Mouse (Mus musculus) neural tube, embryonic 11.5 days (tissue): ENCODE measurements around the gene Pex10. TPM values are rescaled to one million over a fixed set of nuclear protein-coding genes. Genes with fewer than 3 reads are reported as not detected.

Experiments
- ATAC-seq: fragments of 200-750 bp; cut with Nextera tagmentation; 2 replicates; pipeline ENCODE4 v1.8.0; 2017; ENCODE audit warnings: moderate number of reproducible peaks, mild to moderate bottlenecking, moderate TSS enrichment, moderate library complexity; ENCODE audit not compliant: insufficient read depth, low FRiP score, low TSS enrichment
- DNase-seq: peaks from one replicate; pipeline ENCODE4 v3.0.0-alpha.2; 2015; ENCODE audit warnings: low spot score
- H3K27ac ChIP-seq: fragments of 300-500 bp; sonication (generic); 2 replicates; pipeline ENCODE4 v1.5.1; 2014; ENCODE audit warnings: low read depth, mild to moderate bottlenecking, low read length
- H3K27me3 ChIP-seq: fragments of 300-500 bp; sonication (generic); 2 replicates; pipeline ENCODE4 v1.6.1; 2014; ENCODE audit warnings: mild to moderate bottlenecking, low read length, mixed read lengths; ENCODE audit not compliant: control insufficient read depth, insufficient read depth
- H3K36me3 ChIP-seq: fragments of 300-500 bp; sonication (generic); 2 replicates; pipeline ENCODE4 v1.6.1; 2014; ENCODE audit warnings: mild to moderate bottlenecking, low read length, moderate library complexity, mixed read lengths; ENCODE audit not compliant: control insufficient read depth, insufficient read depth
- H3K4me1 ChIP-seq: fragments of 300-500 bp; sonication (generic); 2 replicates; pipeline ENCODE4 v1.6.1; 2014; ENCODE audit warnings: low read length, mixed read lengths; ENCODE audit not compliant: control insufficient read depth, insufficient read depth
- H3K4me2 ChIP-seq: fragments of 300-500 bp; sonication (generic); 2 replicates; pipeline ENCODE4 v1.6.1; 2014; ENCODE audit warnings: low read depth, mild to moderate bottlenecking, moderate library complexity
- H3K4me3 ChIP-seq: fragments of 300-500 bp; sonication (generic); 2 replicates; pipeline ENCODE4 v1.5.1; 2014; ENCODE audit warnings: low read depth, low read length
- H3K9ac ChIP-seq: fragments of 300-500 bp; sonication (generic); 2 replicates; pipeline ENCODE4 v1.6.1; 2014; ENCODE audit warnings: mild to moderate bottlenecking, low read length
- H3K9me3 ChIP-seq: fragments of 300-500 bp; sonication (generic); 2 replicates; pipeline ENCODE4 v1.6.1; 2016; ENCODE audit warnings: low read length; ENCODE audit not compliant: control insufficient read depth
- WGBS: fragments of 180-500 bp; shearing (Covaris S2); extraction: QIAGEN DNeasy Blood & Tissue Kit; methylation state at CpG from one replicate; pipeline ENCODE4 v1.1.7; 2014; 5-methylcytosine and 5-hydroxymethylcytosine counted together
- polyA plus RNA-seq: library from polyadenylated mRNA; unstranded; fragments of >200 nt; fragmentation: Nextera tagmentation; extraction: Ambion mirVana; gene quantifications from 2 replicates; pipeline ENCODE4 v1.2.1, GENCODE M21; 2014

Gene Pex10
- polyA plus RNA-seq, 1 experiment from 2014 or later: 8.3 TPM

- Histone ChIP-seq H3K36me3 (no peaks in the 10 kb centered on the region), H3K9ac (no peak overlapping the region), H3K27ac (no peak overlapping the region), H3K4me2 (no peak overlapping the region), H3K4me3 (no peak overlapping the region), H3K27me3 (no peaks in the 10 kb centered on the region), H3K4me1 (peaks cover 3% of the 10 kb centered on the region), H3K9me3 (no peaks in the 10 kb centered on the region)
- 81% methylated on average over 11 of the region's 11 CpGs for WGBS
- no peak for DNase-seq
- no peak for ATAC-seq
Measured at GRCm38 (mm10) chr4:155024170-155025010, 42.4 kb upstream of the Pex10 start.

- DNase-seq (no peak), ATAC-seq (no peak)
- Histone ChIP-seq H3K4me2 (no peak overlapping the region), H3K27ac (no peak overlapping the region), H3K9ac (no peak overlapping the region), H3K27me3 (no peaks in the 10 kb centered on the region), H3K4me1 (peaks cover 9% of the 10 kb centered on the region), H3K36me3 (no peaks in the 10 kb centered on the region), H3K4me3 (no peak overlapping the region), H3K9me3 (no peaks in the 10 kb centered on the region)
- WGBS: 24% methylated on average over 6 of the region's 6 CpGs
Measured at GRCm38 (mm10) chr4:155033115-155033514, 33.7 kb upstream of the Pex10 start.

- Histone ChIP-seq H3K9ac (no peak overlapping the region), H3K9me3 (no peaks in the 10 kb centered on the region), H3K4me1 (peaks cover 9% of the 10 kb centered on the region), H3K27ac (no peak overlapping the region), H3K4me2 (no peak overlapping the region), H3K36me3 (no peaks in the 10 kb centered on the region), H3K27me3 (no peaks in the 10 kb centered on the region), H3K4me3 (no peak overlapping the region)
- 18% methylated on average over 7 of the region's 7 CpGs for WGBS
- no peak for ATAC-seq
- DNase-seq: no peak
Measured at GRCm38 (mm10) chr4:155034202-155034601, 32.6 kb upstream of the Pex10 start.

GRCm38 (mm10) chr4:155034787-155035186, 32.0 kb upstream of the Pex10 start:
- no peak for ATAC-seq
- Histone ChIP-seq H3K27ac (no peak overlapping the region), H3K4me3 (no peak overlapping the region), H3K9ac (no peak overlapping the region), H3K4me1 (peaks cover 9% of the 10 kb centered on the region), H3K9me3 (no peaks in the 10 kb centered on the region), H3K4me2 (no peak overlapping the region), H3K36me3 (no peaks in the 10 kb centered on the region), H3K27me3 (no peaks in the 10 kb centered on the region)
- WGBS: 70% methylated on average over 13 of the region's 13 CpGs
- no peak for DNase-seq

GRCm38 (mm10) chr4:155040197-155040596, 26.6 kb upstream of the Pex10 start:
- Histone ChIP-seq H3K4me3 (no peak overlapping the region), H3K36me3 (no peaks in the 10 kb centered on the region), H3K27ac (no peak overlapping the region), H3K4me2 (no peak overlapping the region), H3K27me3 (peaks cover 30% of the 10 kb centered on the region), H3K4me1 (peaks cover 10% of the 10 kb centered on the region), H3K9me3 (no peaks in the 10 kb centered on the region), H3K9ac (peak overlapping the region; percentile 26)
- ATAC-seq (no peak), DNase-seq (peak; percentile 40)
- 27% methylated on average over 9 of the region's 9 CpGs for WGBS

- Histone ChIP-seq H3K4me2 (no peak overlapping the region), H3K27me3 (peaks cover 32% of the 10 kb centered on the region), H3K4me1 (peaks cover 10% of the 10 kb centered on the region), H3K4me3 (no peak overlapping the region), H3K9me3 (no peaks in the 10 kb centered on the region), H3K36me3 (no peaks in the 10 kb centered on the region), H3K9ac (peak overlapping the region; percentile 26; the same call in 1 of the 2 replicates), H3K27ac (no peak overlapping the region)
- ATAC-seq: no peak
- WGBS: 74% methylated on average over 6 of the region's 6 CpGs
- no peak for DNase-seq
Measured at GRCm38 (mm10) chr4:155040696-155041095, 26.1 kb upstream of the Pex10 start.

- no peak overlapping the region for H3K27ac ChIP-seq
- peaks cover 10% of the 10 kb centered on the region for H3K4me1 ChIP-seq
- no peaks in the 10 kb centered on the region for H3K9me3 ChIP-seq
- H3K36me3 ChIP-seq: no peaks in the 10 kb centered on the region
- ATAC-seq (no peak), DNase-seq (no peak)
- H3K4me2 ChIP-seq: peak overlapping the region; percentile 63
- peak overlapping the region; percentile 38; the same call in 1 of the 2 replicates for H3K9ac ChIP-seq
- H3K4me3 ChIP-seq: peak overlapping the region; percentile 35
- H3K27me3 ChIP-seq: peaks cover 32% of the 10 kb centered on the region
- 1% methylated on average over 59 of the region's 65 CpGs for WGBS
Measured at GRCm38 (mm10) chr4:155042606-155043288, 24.1 kb upstream of the Pex10 start.

GRCm38 (mm10) chr4:155043289-155043625, 23.6 kb upstream of the Pex10 start:
- Histone ChIP-seq H3K9me3 (no peaks in the 10 kb centered on the region), H3K36me3 (no peaks in the 10 kb centered on the region), H3K9ac (peak overlapping the region; percentile 38; the same call in 1 of the 2 replicates), H3K4me2 (peak overlapping the region; percentile 63), H3K4me3 (peak overlapping the region; percentile 35), H3K4me1 (peaks cover 10% of the 10 kb centered on the region), H3K27ac (no peak overlapping the region), H3K27me3 (peaks cover 32% of the 10 kb centered on the region)
- no peak for DNase-seq
- WGBS: under 1% methylated on average over 25 of the region's 25 CpGs
- no peak for ATAC-seq

GRCm38 (mm10) chr4:155046636-155047035, 20.2 kb upstream of the Pex10 start:
- no peak overlapping the region for H3K4me3 ChIP-seq
- ATAC-seq (no peak), DNase-seq (no peak)
- H3K27ac ChIP-seq: no peak overlapping the region
- no peak overlapping the region for H3K4me2 ChIP-seq
- H3K9ac ChIP-seq: no peak overlapping the region
- peaks cover 6% of the 10 kb centered on the region for H3K4me1 ChIP-seq
- H3K9me3 ChIP-seq: no peaks in the 10 kb centered on the region
- H3K36me3 ChIP-seq: no peaks in the 10 kb centered on the region
- 85% methylated on average over 14 of the region's 14 CpGs for WGBS
- peaks cover 32% of the 10 kb centered on the region for H3K27me3 ChIP-seq
